Mouse (Mus musculus) olfactory bulb, adult 2 months (tissue): ENCODE results near the gene Smim23.

Source experiments
- CTCF ChIP-seq: fragments of 200-500 bp; IDR thresholded peaks from 2 replicates; pipeline ENCODE4 v1.5.1; 2012; ENCODE audit warnings: low read depth, mild to moderate bottlenecking, low read length, moderate library complexity; ENCODE audit not compliant: insufficient read depth
- POLR2A ChIP-seq: fragments of 200-500 bp; IDR thresholded peaks from 2 replicates; pipeline ENCODE4 v1.6.1; 2012; ENCODE audit warnings: mild to moderate bottlenecking, low read depth, low read length, moderate library complexity; ENCODE audit not compliant: insufficient read depth

DNA sequence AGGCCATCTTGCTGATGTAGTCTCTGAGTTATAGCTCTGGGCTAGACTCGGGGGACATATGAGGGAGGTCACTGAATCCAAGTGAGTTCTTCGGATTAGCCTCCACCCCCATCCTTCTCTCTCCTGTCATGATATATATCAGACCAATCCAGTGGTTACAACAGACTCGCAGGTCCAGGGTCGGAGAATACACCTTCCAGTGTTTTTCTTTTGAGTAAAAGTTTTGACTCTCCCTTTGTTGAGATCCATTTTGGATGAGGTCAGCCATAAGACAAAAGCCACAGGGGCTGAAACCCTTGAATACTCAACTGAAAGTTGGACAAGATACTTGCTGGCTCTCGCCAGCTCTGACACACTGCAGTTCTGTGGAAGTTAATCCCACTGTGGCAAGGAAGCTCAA, 38.2 kb downstream of the Smim23 start:
- TF ChIP-seq CTCF (no peak), POLR2A (no peak)
